7 mouse cellular contexts compared by ENCODE assay signal in the genomic region with DNA sequence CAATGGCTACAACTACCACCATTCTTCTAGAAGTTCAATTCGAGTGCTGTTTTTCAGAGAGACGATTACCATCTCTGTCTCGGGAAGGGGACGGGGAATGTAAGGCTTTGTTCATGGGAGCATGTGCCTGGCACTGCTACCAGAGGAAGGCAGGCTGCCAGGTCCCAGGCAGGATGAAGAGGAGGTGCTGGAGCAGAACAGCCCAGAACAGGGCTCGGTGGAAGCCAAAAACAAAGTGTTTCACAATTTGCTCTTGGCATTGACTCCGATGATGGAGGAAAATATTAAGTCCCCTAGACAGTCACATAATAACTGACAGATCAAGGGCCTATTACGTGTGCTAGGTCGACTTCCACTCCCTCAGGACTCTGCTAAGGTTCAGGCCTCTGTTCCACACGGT. TPM values are rescaled to one million over a fixed set of nuclear protein-coding genes. Genes with fewer than 3 reads are reported as not detected.
A peak's percentile ranks its signal among the peaks of the same experiment; 100 is the strongest.
DNase-seq lines count a peak whose midpoint lies in the region; ATAC-seq lines count a peak whose summit lies in the region.

No protein-coding gene starts in this region.

- H3K36me3 ChIP-seq in lung, embryonic 15.5 days: no peaks in the 10 kb centered on the region
- H3K36me3 ChIP-seq in hindbrain, embryonic 10.5 days: peaks cover 36% of the 10 kb centered on the region

- no peaks in the 10 kb centered on the region for H3K27me3 ChIP-seq in lung, embryonic 15.5 days
- H3K27me3 ChIP-seq in hindbrain, embryonic 10.5 days (ENCODE audit: insufficient read depth, poor library complexity, severe bottlenecking): no peaks in the 10 kb centered on the region

- no peak overlapping the region for H3K4me3 ChIP-seq in lung, embryonic 15.5 days
- no peak overlapping the region for H3K4me3 ChIP-seq in hindbrain, embryonic 10.5 days

- H3K4me1 ChIP-seq in lung, embryonic 15.5 days: peaks cover 7% of the 10 kb centered on the region; the same call in 1 of the 2 replicates
- no peaks in the 10 kb centered on the region for H3K4me1 ChIP-seq in hindbrain, embryonic 10.5 days (replicated peaks)

- H3K4me2 ChIP-seq in lung, embryonic 15.5 days: no peak overlapping the region

- H3K9me3 ChIP-seq in lung, embryonic 15.5 days: no peaks in the 10 kb centered on the region
- no peaks in the 10 kb centered on the region for H3K9me3 ChIP-seq in hindbrain, embryonic 10.5 days

- no peak for ATAC-seq in lung, embryonic 15.5 days (ENCODE audit: borderline replicate concordance, extremely low read depth, low FRiP score, low TSS enrichment)

- H3K27ac ChIP-seq in lung, embryonic 15.5 days: 0 out of 2 replicates have a peak overlapping the region, but pooled peaks have one; percentile 15
- H3K27ac ChIP-seq in hindbrain, embryonic 10.5 days: no peak overlapping the region

- whole genome bisulfite sequencing in lung, embryonic 15.5 days: 74% methylated on average over 9 of the region's 9 CpGs
- 88% methylated on average over 9 of the region's 9 CpGs for whole genome bisulfite sequencing in hindbrain, embryonic 10.5 days

- no peak overlapping the region for H3K9ac ChIP-seq in lung, embryonic 15.5 days

- peak; percentile 64 for DNase-seq in right cerebral cortex, adult 18-20 months
- no peak for DNase-seq in right cerebral cortex, postnatal 36 days (ENCODE audit: low spot score in 2 of 2)
- DNase-seq in cerebellum, postnatal 14 days: peak; percentile 85 to 88
- peak; percentile 50 to 51 for DNase-seq in heart, postnatal 10 days
- no peak for DNase-seq in retina, postnatal 1 day
- DNase-seq in hindbrain, embryonic 10.5 days (ENCODE audit: low spot score): no peak

- intact Hi-C loops in heart, postnatal 10 days (cut with DNase I): no loop called here

RNA-seq across cellular contexts. Expression of a gene that starts 24.9 kb away (rescaled TPM):
- total RNA-seq in heart, postnatal 10 days (2021): 1 to 10 TPM; 2.2 to 4.4 TPM
- polyA plus RNA-seq in lung, embryonic 15.5 days (2015; fragmentation: Nextera tagmentation; extraction: Ambion mirVana): 1.4 and 1.5 TPM in 2 replicates
- polyA plus RNA-seq in hindbrain, embryonic 10.5 days (2016; fragmentation: Nextera tagmentation; extraction: Ambion mirVana): 1.1 and 1.6 TPM in 2 replicates

Comparison
In these comparisons a context has a peak if more than half of its experiments do, and no peak if none do; other contexts are left out.
1. DNase-seq: peak in right cerebral cortex, adult 18-20 months (single experiment), cerebellum, postnatal 14 days (2 of 2) and heart, postnatal 10 days (2 of 2); none in right cerebral cortex, postnatal 36 days (0 of 2), retina, postnatal 1 day (single experiment) and hindbrain, embryonic 10.5 days (single experiment).